16 mouse cellular contexts compared by ENCODE assay signal in genomic region chr4:131918026-131918533, GRCm38 (mm10). TPM values are rescaled to one million over a fixed set of nuclear protein-coding genes. Genes with fewer than 3 reads are reported as not detected.
DNase-seq lines count a peak whose midpoint lies in the region; ATAC-seq lines count a peak whose summit lies in the region.
"Had no signal": no experiment of that assay in that cellular context is flagged by ENCODE, and none has a peak within 500 bp of the region (broad histone marks: within the 10 kb centered on the region; RNA-seq: fewer than 3 reads in every experiment).

No protein-coding gene starts in this region.

- 54% methylated on average over 7 of the region's 7 CpGs for WGBS in kidney, embryonic 14.5 days
- 39% methylated on average over 7 of the region's 7 CpGs for WGBS in embryonic facial prominence, embryonic 11.5 days
- 46% methylated on average over 7 of the region's 7 CpGs for WGBS in limb, embryonic 12.5 days

- H3K9me3 ChIP-seq in kidney, embryonic 14.5 days (ENCODE audit: control insufficient read depth, low read length), result no peaks in the 10 kb centered on the region
- H3K9me3 ChIP-seq in embryonic facial prominence, embryonic 11.5 days (replicated peaks; ENCODE audit: control insufficient read depth, low read length), result no peaks in the 10 kb centered on the region
- no peaks in the 10 kb centered on the region for H3K9me3 ChIP-seq in limb, embryonic 12.5 days
- H3K9me3 ChIP-seq: forebrain, embryonic 13.5 days had no signal

- peaks cover 65% of the 10 kb centered on the region for H3K4me1 ChIP-seq in kidney, embryonic 14.5 days (ENCODE audit: control insufficient read depth, insufficient read depth, low read length)
- H3K4me1 ChIP-seq in embryonic facial prominence, embryonic 11.5 days (ENCODE audit: control insufficient read depth, insufficient read depth, low read length), result peaks cover 40% of the 10 kb centered on the region
- H3K4me1 ChIP-seq in limb, embryonic 12.5 days (replicated peaks), result peaks cover 91% of the 10 kb centered on the region

- 0 out of 2 replicates have a peak, but pooled peaks cover 2% of the 10 kb centered on the region for H3K36me3 ChIP-seq in kidney, embryonic 14.5 days (ENCODE audit: control insufficient read depth, insufficient read depth, low read length)
- no peaks in the 10 kb centered on the region for H3K36me3 ChIP-seq in embryonic facial prominence, embryonic 11.5 days (replicated peaks; ENCODE audit: control insufficient read depth, insufficient read depth, low read depth, low read length)
- peaks cover 8% of the 10 kb centered on the region; the same call in 1 of the 2 replicates for H3K36me3 ChIP-seq in limb, embryonic 12.5 days

- peak; percentile 91 for DNase-seq in heart, adult 11 months
- DNase-seq in heart, postnatal 36 days, result no peak
- no peak for DNase-seq in kidney, postnatal 10 days
- DNase-seq in embryonic facial prominence, embryonic 11.5 days (ENCODE audit: low spot score), result no peak
- DNase-seq: cerebellum, adult 9-10 months; midbrain, embryonic 14.5 days; right cerebral cortex, postnatal 14 days; thymus, postnatal 4 days had no signal

- ATAC-seq in kidney, embryonic 14.5 days (ENCODE audit: low FRiP score, low TSS enrichment), result no peak
- ATAC-seq in embryonic facial prominence, embryonic 11.5 days (replicated peaks; ENCODE audit: insufficient number of reproducible peaks, low FRiP score, low TSS enrichment, low read depth), result no peak
- no peak for ATAC-seq in limb, embryonic 12.5 days (ENCODE audit: insufficient number of reproducible peaks, insufficient read depth, low FRiP score, low TSS enrichment, low read depth)
- no peak for ATAC-seq in erythroid progenitor cell, adult 5-6 weeks (replicated peaks; ENCODE audit: low FRiP score, poor library complexity, severe bottlenecking)
- ATAC-seq: forebrain, embryonic 13.5 days had no signal

- H3K27me3 ChIP-seq in kidney, embryonic 14.5 days (ENCODE audit: control insufficient read depth, insufficient read depth, low read length), result peaks cover 24% of the 10 kb centered on the region
- peaks cover 32% of the 10 kb centered on the region for H3K27me3 ChIP-seq in embryonic facial prominence, embryonic 11.5 days (ENCODE audit: control insufficient read depth, insufficient read depth, low read length)
- H3K27me3 ChIP-seq in limb, embryonic 12.5 days, result peaks cover 73% of the 10 kb centered on the region

- H3K4me2 ChIP-seq in kidney, embryonic 14.5 days (replicated peaks; ENCODE audit: low read depth, low read length), result no peak overlapping the region
- no peak overlapping the region; the same call in 1 of the 2 replicates for H3K4me2 ChIP-seq in embryonic facial prominence, embryonic 11.5 days (ENCODE audit: low read depth, low read length)
- H3K4me2 ChIP-seq in limb, embryonic 12.5 days, result peak overlapping the region; percentile 88
- H3K4me2 ChIP-seq: forebrain, embryonic 13.5 days had no signal

- H3K9ac ChIP-seq in kidney, embryonic 14.5 days (ENCODE audit: low read depth, low read length), result no peak overlapping the region
- H3K9ac ChIP-seq in embryonic facial prominence, embryonic 11.5 days (replicated peaks; ENCODE audit: low read length), result no peak overlapping the region
- H3K9ac ChIP-seq in limb, embryonic 12.5 days (replicated peaks), result no peak overlapping the region
- H3K9ac ChIP-seq: forebrain, embryonic 13.5 days had no signal

- intact Hi-C loops in heart, postnatal 36 days (cut with DNase I), result loop anchor here (5.0 kb wide), 1 partner anchor 44 kb away; no protein-coding TSS in a partner anchor

- peak overlapping the region; percentile 73 for H3K27ac ChIP-seq in kidney, embryonic 14.5 days (ENCODE audit: low read depth, low read length)
- H3K27ac ChIP-seq in embryonic facial prominence, embryonic 11.5 days (replicated peaks; ENCODE audit: low read depth, low read length), result peak overlapping the region; percentile 94; the same call in 1 of the 2 replicates
- H3K27ac ChIP-seq in limb, embryonic 12.5 days, result peak overlapping the region; percentile 87
- H3K27ac ChIP-seq: forebrain, embryonic 13.5 days; layer of hippocampus, adult 2 months; macrophage had no signal

- no peak overlapping the region for H3K4me3 ChIP-seq in kidney, embryonic 14.5 days (ENCODE audit: low read length)
- H3K4me3 ChIP-seq in embryonic facial prominence, embryonic 11.5 days (ENCODE audit: low read depth, low read length), result no peak overlapping the region
- H3K4me3 ChIP-seq in limb, embryonic 12.5 days (replicated peaks), result no peak overlapping the region
- H3K4me3 ChIP-seq: forebrain, embryonic 13.5 days; layer of hippocampus, adult 2 months had no signal

RNA-seq across cellular contexts. Expression of gene Tmem200b, which starts 3.5 kb away (rescaled TPM):
- 1 to 10 TPM; 6.5 to 8.6 TPM for total RNA-seq in heart, postnatal 36 days (2021)
- 1.8 and 2.1 TPM in 2 replicates for polyA plus RNA-seq in kidney, embryonic 14.5 days (2014; fragmentation: Nextera tagmentation; extraction: Ambion mirVana)
- polyA plus RNA-seq in embryonic facial prominence, embryonic 11.5 days (2014; fragmentation: Nextera tagmentation; extraction: Ambion mirVana), result 3.0 and 4.4 TPM in 2 replicates
- polyA plus RNA-seq in limb, embryonic 12.5 days (2016; fragmentation: Nextera tagmentation; extraction: Ambion mirVana), result 2.2 and 2.5 TPM in 2 replicates
- total RNA-seq in erythroid progenitor cell, adult 5-6 weeks (2015; ENCODE audit: low replicate concordance), result not detected in 2 replicates
- not detected in 2 replicates for total RNA-seq in erythroid progenitor cell, adult 5-6 weeks (2017; ENCODE audit: low replicate concordance)
- total RNA-seq: MEL had no signal
- polyA plus RNA-seq: forebrain, embryonic 13.5 days; liver, embryonic 16.5 days; macrophage; midbrain, embryonic 14.5 days had no signal

RNA-seq across cellular contexts. Expression of gene Srsf4, which starts 44.7 kb away (rescaled TPM):
- 10 to 100 TPM; 33.5 to 35.3 TPM for total RNA-seq in heart, postnatal 36 days (2021)
- polyA plus RNA-seq in kidney, embryonic 14.5 days (2014; fragmentation: Nextera tagmentation; extraction: Ambion mirVana), result 82.4 and 118 TPM in 2 replicates
- polyA plus RNA-seq in embryonic facial prominence, embryonic 11.5 days (2014; fragmentation: Nextera tagmentation; extraction: Ambion mirVana), result 119 and 131 TPM in 2 replicates
- 158 and 162 TPM in 2 replicates for polyA plus RNA-seq in limb, embryonic 12.5 days (2016; fragmentation: Nextera tagmentation; extraction: Ambion mirVana)
- total RNA-seq in erythroid progenitor cell, adult 5-6 weeks (2015; ENCODE audit: low replicate concordance), result 85.9 and 87.9 TPM in 2 replicates
- 145 and 167 TPM in 2 replicates for total RNA-seq in erythroid progenitor cell, adult 5-6 weeks (2017; ENCODE audit: low replicate concordance)
